Mouse (Mus musculus) 3134 (cell line): ENCODE measurements around the gene Phactr2.
"Not testable (repeated sequence)": the region's sequence is repeated elsewhere in the genome, so short reads cannot be mapped to it uniquely, and the experiment has no call there.

Experiments used
- DNase-seq: peaks from one replicate; pipeline ENCODE4 v3.0.0-alpha.2; 2011; ENCODE audit warnings: low spot score; ENCODE audit not compliant: insufficient read length; ENCODE audit errors: extremely low read depth

The Phactr2 gene

GRCm38 (mm10) chr10:13473833-13474567 is at the start of gene Phactr2:
Gene Phactr2, minus strand, starts transcription at chr10:13474412.
- no peak for DNase-seq

- no peak for DNase-seq
Measured at GRCm38 (mm10) chr10:13521857-13522256, 47.6 kb upstream of the Phactr2 start.

GRCm38 (mm10) chr10:13502371-13502770 is 28.2 kb upstream of the Phactr2 start:
- no peak for DNase-seq

GRCm38 (mm10) chr10:13501533-13501932 is 27.3 kb upstream of the Phactr2 start:
- DNase-seq = peak; percentile 23

GRCm38 (mm10) chr10:13500938-13501496 is 26.8 kb upstream of the Phactr2 start:
- DNase-seq = peak; percentile 90

- DNase-seq = no peak
Measured at GRCm38 (mm10) chr10:13500473-13500872, 26.3 kb upstream of the Phactr2 start.

- DNase-seq = no peak
Measured at GRCm38 (mm10) chr10:13499331-13499730, 25.1 kb upstream of the Phactr2 start, which contains the start of gene Fuca2. Gene Fuca2, plus strand, starts transcription at chr10:13499540.

GRCm38 (mm10) chr10:13496315-13496714 is 22.1 kb upstream of the Phactr2 start:
- no peak for DNase-seq

GRCm38 (mm10) chr10:13493978-13494686 is 19.9 kb upstream of the Phactr2 start:
- no peak for DNase-seq

GRCm38 (mm10) chr10:13489671-13490070 is 15.5 kb upstream of the Phactr2 start:
- DNase-seq = peak; percentile 46

GRCm38 (mm10) chr10:13485958-13486357 is 11.7 kb upstream of the Phactr2 start:
- DNase-seq = no peak

GRCm38 (mm10) chr10:13479341-13479740 is 5.1 kb upstream of the Phactr2 start:
- DNase-seq = no peak

- DNase-seq = no peak
Measured at GRCm38 (mm10) chr10:13475121-13475520, 909 bp upstream of the Phactr2 start.

GRCm38 (mm10) chr10:13474568-13474955 is 350 bp upstream of the Phactr2 start:
- no peak for DNase-seq

GRCm38 (mm10) chr10:13473287-13473832 is 852 bp downstream of the Phactr2 start:
- DNase-seq = no peak

GRCm38 (mm10) chr10:13470236-13470635 is 4.0 kb downstream of the Phactr2 start:
- DNase-seq = no peak

- not testable (repeated sequence) for DNase-seq
Measured at GRCm38 (mm10) chr10:13468025-13468529, 6.1 kb downstream of the Phactr2 start.

- DNase-seq = no peak
Measured at GRCm38 (mm10) chr10:13466925-13467324, 7.3 kb downstream of the Phactr2 start.

GRCm38 (mm10) chr10:13464295-13464694 is 9.9 kb downstream of the Phactr2 start:
- DNase-seq = not testable (repeated sequence)

- no peak for DNase-seq
Measured at GRCm38 (mm10) chr10:13453200-13453990, 20.8 kb downstream of the Phactr2 start.
